Mouse (Mus musculus): ENCODE measurements around the gene Plin1.

Plin1 gene

GRCm38 (mm10) chr7:79732622-79733021 lies at the start of gene Plin1:
Gene Plin1, minus strand, starts transcription at chr7:79732903.
- DNase-seq = no peak

GRCm38 (mm10) chr7:79782516-79782855 lies 49.8 kb upstream of the Plin1 start:
- no peak for DNase-seq

GRCm38 (mm10) chr7:79781826-79782515 lies 49.3 kb upstream of the Plin1 start:
- no peak for DNase-seq

- DNase-seq = peak; percentile 68
Observed at GRCm38 (mm10) chr7:79780647-79781626, 48.2 kb upstream of the Plin1 start.

- no peak for DNase-seq
Observed at GRCm38 (mm10) chr7:79771561-79772512, 39.1 kb upstream of the Plin1 start.

GRCm38 (mm10) chr7:79769664-79770063 lies 37.0 kb upstream of the Plin1 start:
- DNase-seq = no peak

GRCm38 (mm10) chr7:79765991-79766390 lies 33.3 kb upstream of the Plin1 start:
- no peak for DNase-seq

GRCm38 (mm10) chr7:79762106-79762505 lies 29.4 kb upstream of the Plin1 start:
- DNase-seq = no peak

- DNase-seq = no peak
Observed at GRCm38 (mm10) chr7:79761124-79761876, 28.6 kb upstream of the Plin1 start.

GRCm38 (mm10) chr7:79759766-79760165 lies 27.1 kb upstream of the Plin1 start:
- no peak for DNase-seq

- DNase-seq = no peak
Observed at GRCm38 (mm10) chr7:79758176-79758575, 25.5 kb upstream of the Plin1 start.

- DNase-seq = no peak
Observed at GRCm38 (mm10) chr7:79756334-79756733, 23.6 kb upstream of the Plin1 start.

- no peak for DNase-seq
Observed at GRCm38 (mm10) chr7:79749511-79749910, 16.8 kb upstream of the Plin1 start.

GRCm38 (mm10) chr7:79747659-79748058 lies 15.0 kb upstream of the Plin1 start:
- no peak for DNase-seq

- DNase-seq = no peak
Observed at GRCm38 (mm10) chr7:79744585-79744984, 11.9 kb upstream of the Plin1 start.

- no peak for DNase-seq
Observed at GRCm38 (mm10) chr7:79744051-79744450, 11.3 kb upstream of the Plin1 start.

- peak; percentile 63 for DNase-seq
Observed at GRCm38 (mm10) chr7:79742659-79743536, 10.2 kb upstream of the Plin1 start, which contains the start of the genes Pex11a and Wdr93. Gene Pex11a, minus strand, starts transcription at chr7:79743131. Gene Wdr93, plus strand, starts transcription at chr7:79743163.

- DNase-seq = no peak
Observed at GRCm38 (mm10) chr7:79742277-79742658, 9.6 kb upstream of the Plin1 start.

GRCm38 (mm10) chr7:79740279-79740678 lies 7.6 kb upstream of the Plin1 start:
- no peak for DNase-seq

GRCm38 (mm10) chr7:79738913-79739312 lies 6.2 kb upstream of the Plin1 start:
- no peak for DNase-seq

- no peak for DNase-seq
Observed at GRCm38 (mm10) chr7:79736511-79736910, 3.8 kb upstream of the Plin1 start.

Data from cerebellum, adult 8-10 months (tissue).